Mouse (Mus musculus) heart, embryonic 15.5 days (tissue): ENCODE measurements around the gene Pspc1. TPM values are rescaled to one million over a fixed set of nuclear protein-coding genes. Genes with fewer than 3 reads are reported as not detected.
"Not testable (repeated sequence)": the region's sequence is repeated elsewhere in the genome, so short reads cannot be mapped to it uniquely, and the experiment has no call there.

ENCODE experiments used
- ATAC-seq: fragments of 200-750 bp; cut with Nextera tagmentation; replicated peaks from 2 replicates; pipeline ENCODE4 v1.8.0; 2017; ENCODE audit warnings: low read depth, moderate TSS enrichment; ENCODE audit not compliant: insufficient number of reproducible peaks, insufficient read depth, low FRiP score
- H3K27ac ChIP-seq: fragments of 300-500 bp; sonication (generic); 2 replicates; pipeline ENCODE4 v1.5.1; 2015; ENCODE audit warnings: mild to moderate bottlenecking, inconsistent platforms
- H3K27me3 ChIP-seq: fragments of 300-500 bp; sonication (generic); 2 replicates; pipeline ENCODE4 v1.6.1; 2015; ENCODE audit warnings: inconsistent platforms
- H3K36me3 ChIP-seq: fragments of 300-500 bp; sonication (generic); 2 replicates; pipeline ENCODE4 v1.6.1; 2015; ENCODE audit warnings: mild to moderate bottlenecking, inconsistent platforms
- H3K4me1 ChIP-seq: fragments of 300-500 bp; sonication (generic); replicated peaks from 2 replicates; pipeline ENCODE4 v1.6.1; 2015; ENCODE audit warnings: inconsistent platforms
- H3K4me2 ChIP-seq: fragments of 300-500 bp; sonication (generic); 2 replicates; pipeline ENCODE4 v1.6.1; 2015; ENCODE audit warnings: inconsistent platforms, mild to moderate bottlenecking, moderate library complexity
- H3K4me3 ChIP-seq: fragments of 300-500 bp; sonication (generic); 2 replicates; pipeline ENCODE4 v1.5.1; 2015; ENCODE audit warnings: mild to moderate bottlenecking, inconsistent platforms
- H3K9ac ChIP-seq: fragments of 300-500 bp; sonication (generic); 2 replicates; pipeline ENCODE4 v1.6.1; 2015; ENCODE audit warnings: mild to moderate bottlenecking, inconsistent platforms
- H3K9me3 ChIP-seq: fragments of 300-500 bp; sonication (generic); replicated peaks from 2 replicates; pipeline ENCODE4 v1.6.1; 2016; ENCODE audit warnings: inconsistent platforms
- WGBS: fragments of 180-500 bp; shearing (Covaris S2); methylation state at CpG from one replicate; pipeline ENCODE4 v1.1.7; 2015; ENCODE audit warnings: mixed read lengths; 5-methylcytosine and 5-hydroxymethylcytosine counted together
- polyA plus RNA-seq: library from polyadenylated mRNA; unstranded; fragments of >200 nt; fragmentation: Nextera tagmentation; extraction: Ambion mirVana; gene quantifications from 2 replicates; pipeline ENCODE4 v1.2.1, GENCODE M21; 2015

Pspc1 gene
- polyA plus RNA-seq, 1 experiment from 2014 or later = 18.5 TPM

- Histone ChIP-seq H3K4me2 (peak overlapping the region; percentile 86), H3K36me3 (no peaks in the 10 kb centered on the region), H3K4me1 (peaks cover 26% of the 10 kb centered on the region), H3K9me3 (no peaks in the 10 kb centered on the region), H3K9ac (peak overlapping the region; percentile 95), H3K27me3 (no peaks in the 10 kb centered on the region), H3K27ac (peak overlapping the region; percentile 98), H3K4me3 (peak overlapping the region; percentile 99)
- ATAC-seq = peak; percentile 54
- WGBS = under 1% methylated on average over 71 of the region's 71 CpGs
These were observed 568 bp downstream of the Pspc1 start for GRCm38 (mm10) chr14:56777360-56778136.

- Histone ChIP-seq H3K4me3 (peak overlapping the region; percentile 99), H3K36me3 (peaks cover 4% of the 10 kb centered on the region), H3K9me3 (no peaks in the 10 kb centered on the region), H3K27ac (no peak overlapping the region), H3K4me1 (peaks cover 26% of the 10 kb centered on the region), H3K9ac (peak overlapping the region; percentile 95), H3K4me2 (peak overlapping the region; percentile 86), H3K27me3 (no peaks in the 10 kb centered on the region)
- 25% methylated on average over 11 of the region's 11 CpGs for WGBS
- no peak for ATAC-seq
These were observed 1.4 kb downstream of the Pspc1 start for GRCm38 (mm10) chr14:56776571-56777238.

GRCm38 (mm10) chr14:56775416-56775815 lies 2.7 kb downstream of the Pspc1 start:
- Histone ChIP-seq H3K9ac (no peak overlapping the region), H3K27me3 (no peaks in the 10 kb centered on the region), H3K9me3 (no peaks in the 10 kb centered on the region), H3K4me1 (peaks cover 26% of the 10 kb centered on the region), H3K4me3 (no peak overlapping the region), H3K27ac (no peak overlapping the region), H3K4me2 (peak overlapping the region; percentile 44), H3K36me3 (peaks cover 9% of the 10 kb centered on the region)
- 61% methylated on average over 4 of the region's 4 CpGs for WGBS
- ATAC-seq = no peak

- 80% methylated on average over 2 of the region's 2 CpGs for WGBS
- H3K27me3 ChIP-seq, H3K9ac ChIP-seq, H3K9me3 ChIP-seq, H3K4me2 ChIP-seq, H3K27ac ChIP-seq, H3K4me1 ChIP-seq, H3K4me3 ChIP-seq, ATAC-seq: not testable (repeated sequence)
- peaks cover 28% of the 10 kb centered on the region for H3K36me3 ChIP-seq
These were observed 11.7 kb downstream of the Pspc1 start for GRCm38 (mm10) chr14:56766438-56766837.

- not testable (repeated sequence) for H3K9me3 ChIP-seq, H3K4me1 ChIP-seq, H3K27ac ChIP-seq, H3K9ac ChIP-seq, H3K4me2 ChIP-seq, H3K27me3 ChIP-seq, ATAC-seq, H3K4me3 ChIP-seq
- H3K36me3 ChIP-seq = peaks cover 36% of the 10 kb centered on the region
- WGBS = 86% methylated on average over 3 of the region's 3 CpGs
These were observed 13.0 kb downstream of the Pspc1 start for GRCm38 (mm10) chr14:56765117-56765516.

- no peak overlapping the region for H3K4me3 ChIP-seq
- no peak overlapping the region for H3K9ac ChIP-seq
- H3K4me2 ChIP-seq = no peak overlapping the region
- H3K4me1 ChIP-seq = 0 out of 2 replicates have a peak, but pooled peaks cover 2% of the 10 kb centered on the region
- no peaks in the 10 kb centered on the region for H3K9me3 ChIP-seq
- peaks cover 38% of the 10 kb centered on the region for H3K36me3 ChIP-seq
- H3K27ac ChIP-seq = no peak overlapping the region
- no peaks in the 10 kb centered on the region for H3K27me3 ChIP-seq
- no peak for ATAC-seq
- 96% methylated on average over 4 of the region's 4 CpGs for WGBS
These were observed 26.8 kb downstream of the Pspc1 start for GRCm38 (mm10) chr14:56751282-56751681.

GRCm38 (mm10) chr14:56740175-56740574 lies 37.9 kb downstream of the Pspc1 start:
- Histone ChIP-seq H3K4me2 (no peak overlapping the region), H3K27me3 (no peaks in the 10 kb centered on the region), H3K9ac (no peak overlapping the region), H3K4me3 (no peak overlapping the region), H3K4me1 (no peaks in the 10 kb centered on the region), H3K9me3 (no peaks in the 10 kb centered on the region), H3K36me3 (peaks cover 8% of the 10 kb centered on the region), H3K27ac (no peak overlapping the region)
- 90% methylated on average over 1 of the region's 1 CpGs for WGBS
- ATAC-seq = no peak

- no peak overlapping the region for H3K9ac ChIP-seq
These were observed 51.6 kb downstream of the Pspc1 start for GRCm38 (mm10) chr14:56726493-56726892.

GRCm38 (mm10) chr14:56705687-56706086 lies 72.4 kb downstream of the Pspc1 start:
- WGBS = 63% methylated on average over 4 of the region's 4 CpGs
- no peak overlapping the region for H3K27ac ChIP-seq
- H3K27me3 ChIP-seq = no peaks in the 10 kb centered on the region
- no peak overlapping the region for H3K4me2 ChIP-seq
- peaks cover 15% of the 10 kb centered on the region for H3K4me1 ChIP-seq
- ATAC-seq = no peak
- H3K9ac ChIP-seq = no peak overlapping the region
- H3K9me3 ChIP-seq = no peaks in the 10 kb centered on the region
- no peak overlapping the region for H3K4me3 ChIP-seq
- H3K36me3 ChIP-seq = peaks cover 8% of the 10 kb centered on the region; the same call in 1 of the 2 replicates

More at GRCm38 (mm10) chr14:56726493-56726892, 51.6 kb downstream of the Pspc1 start:
- H3K4me1 ChIP-seq = no peaks in the 10 kb centered on the region
- no peak overlapping the region for H3K27ac ChIP-seq
- ATAC-seq = no peak
- H3K9me3 ChIP-seq = no peaks in the 10 kb centered on the region
- H3K27me3 ChIP-seq = no peaks in the 10 kb centered on the region
- H3K4me2 ChIP-seq = no peak overlapping the region
- 66% methylated on average over 1 of the region's 1 CpGs for WGBS
- H3K4me3 ChIP-seq = no peak overlapping the region
- peaks cover 3% of the 10 kb centered on the region; the same call in 1 of the 2 replicates for H3K36me3 ChIP-seq

GRCm38 (mm10) chr14:56702644-56703043 lies 75.5 kb downstream of the Pspc1 start:
- H3K27me3 ChIP-seq = no peaks in the 10 kb centered on the region
- H3K4me3 ChIP-seq = no peak overlapping the region
- peaks cover 15% of the 10 kb centered on the region for H3K4me1 ChIP-seq
- no peaks in the 10 kb centered on the region for H3K9me3 ChIP-seq
- H3K36me3 ChIP-seq = peaks cover 28% of the 10 kb centered on the region
- H3K4me2 ChIP-seq = no peak overlapping the region
- no peak overlapping the region for H3K9ac ChIP-seq
- 90% methylated on average over 4 of the region's 4 CpGs for WGBS
- H3K27ac ChIP-seq = no peak overlapping the region
- ATAC-seq = no peak

- no peak for ATAC-seq
- H3K9ac ChIP-seq = no peak overlapping the region
- H3K27ac ChIP-seq = no peak overlapping the region
- no peak overlapping the region for H3K4me3 ChIP-seq
- H3K4me2 ChIP-seq = no peak overlapping the region
- no peaks in the 10 kb centered on the region for H3K27me3 ChIP-seq
- H3K36me3 ChIP-seq = peaks cover 73% of the 10 kb centered on the region
- no peaks in the 10 kb centered on the region for H3K4me1 ChIP-seq
- WGBS = 91% methylated on average over 5 of the region's 5 CpGs
- no peaks in the 10 kb centered on the region for H3K9me3 ChIP-seq
These were observed 80.3 kb downstream of the Pspc1 start for GRCm38 (mm10) chr14:56697836-56698235.
